Mouse (Mus musculus) kidney, embryonic 16.5 days (tissue): ENCODE data around the gene Ptprn2. TPM values are rescaled to one million over a fixed set of nuclear protein-coding genes. Genes with fewer than 3 reads are reported as not detected.

ENCODE experiments used
- ATAC-seq: fragments of 200-750 bp; cut with Nextera tagmentation; 2 replicates; pipeline ENCODE4 v1.8.0; 2017; ENCODE audit warnings: moderate TSS enrichment; ENCODE audit not compliant: low FRiP score, low TSS enrichment
- H3K27ac ChIP-seq: fragments of 300-500 bp; sonication (generic); 2 replicates; pipeline ENCODE4 v1.5.1; 2014; ENCODE audit warnings: low read length
- H3K27me3 ChIP-seq: fragments of 300-500 bp; sonication (generic); 2 replicates; pipeline ENCODE4 v1.6.1; 2014; ENCODE audit warnings: low read length, control low read depth, mixed read lengths; ENCODE audit not compliant: insufficient read depth
- H3K36me3 ChIP-seq: fragments of 300-500 bp; sonication (generic); 2 replicates; pipeline ENCODE4 v1.6.1; 2014; ENCODE audit warnings: low read length, control low read depth, mixed read lengths; ENCODE audit not compliant: insufficient read depth
- H3K4me1 ChIP-seq: fragments of 300-500 bp; sonication (generic); 2 replicates; pipeline ENCODE4 v1.6.1; 2014; ENCODE audit warnings: low read length, control low read depth, mixed read lengths; ENCODE audit not compliant: insufficient read depth
- H3K4me2 ChIP-seq: fragments of 300-500 bp; sonication (generic); replicated peaks from 2 replicates; pipeline ENCODE4 v1.6.1; 2014; ENCODE audit warnings: low read depth, low read length
- H3K4me3 ChIP-seq: fragments of 300-500 bp; sonication (generic); 2 replicates; pipeline ENCODE4 v1.5.1; 2014; ENCODE audit warnings: mild to moderate bottlenecking, low read length
- H3K9ac ChIP-seq: fragments of 300-500 bp; sonication (generic); replicated peaks from 2 replicates; pipeline ENCODE4 v1.6.1; 2014; ENCODE audit warnings: low read length
- H3K9me3 ChIP-seq: fragments of 300-500 bp; sonication (generic); 2 replicates; pipeline ENCODE4 v1.6.1; 2016; ENCODE audit warnings: low read length, control low read depth
- WGBS: fragments of 180-500 bp; shearing (Covaris S2); extraction: QIAGEN DNeasy Blood & Tissue Kit; methylation state at CpG from one replicate; pipeline ENCODE4 v1.1.7; 2014; 5-methylcytosine and 5-hydroxymethylcytosine counted together
- microRNA counts: library from miRNA; unstranded; fragments of <30 nt; microRNA quantifications from one replicate; lab custom pipeline; 2016
- microRNA-seq: library from miRNA; unstranded; fragments of <30 nt; microRNA quantifications from one replicate; pipeline ENCODE4, GENCODE M21; 2016
- polyA plus RNA-seq: library from polyadenylated mRNA; unstranded; fragments of >200 nt; fragmentation: Nextera tagmentation; extraction: Ambion mirVana; gene quantifications from 2 replicates; pipeline ENCODE4 v1.2.1, GENCODE M21; 2015

The Ptprn2 gene
- polyA plus RNA-seq, 1 experiment from 2014 or later, result not detected

DNA sequence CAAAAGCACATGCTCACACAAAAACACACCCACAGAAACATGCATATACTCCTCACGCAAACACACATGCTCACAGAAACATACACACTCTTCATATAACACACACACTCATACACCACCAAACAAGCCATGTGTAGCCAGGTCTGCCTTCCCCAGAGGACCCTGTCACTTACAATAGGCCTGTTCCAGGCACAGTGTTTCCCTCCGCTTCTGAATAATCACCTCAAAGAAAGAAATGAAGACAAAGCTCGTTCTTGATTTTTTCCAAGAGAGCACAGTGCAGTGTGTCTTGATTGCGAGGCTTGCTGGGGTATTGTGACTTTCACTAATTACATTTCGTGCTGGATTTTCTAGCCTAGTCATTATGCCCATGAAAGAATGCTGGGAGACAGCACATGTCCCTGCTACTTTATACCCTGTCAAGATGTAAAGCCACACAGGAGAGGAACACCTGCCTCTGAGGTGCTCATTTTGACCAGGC, 820.1 kb downstream of the Ptprn2 start:
- H3K27me3 ChIP-seq, result no peaks in the 10 kb centered on the region
- H3K9me3 ChIP-seq, result no peaks in the 10 kb centered on the region
- H3K36me3 ChIP-seq, result no peaks in the 10 kb centered on the region
- H3K4me2 ChIP-seq, result no peak overlapping the region
- no peak overlapping the region for H3K27ac ChIP-seq
- H3K4me1 ChIP-seq, result no peaks in the 10 kb centered on the region
- H3K4me3 ChIP-seq, result no peak overlapping the region
- H3K9ac ChIP-seq, result no peak overlapping the region
- ATAC-seq, result no peak
- 84% methylated on average over 5 of the region's 5 CpGs for WGBS

DNA sequence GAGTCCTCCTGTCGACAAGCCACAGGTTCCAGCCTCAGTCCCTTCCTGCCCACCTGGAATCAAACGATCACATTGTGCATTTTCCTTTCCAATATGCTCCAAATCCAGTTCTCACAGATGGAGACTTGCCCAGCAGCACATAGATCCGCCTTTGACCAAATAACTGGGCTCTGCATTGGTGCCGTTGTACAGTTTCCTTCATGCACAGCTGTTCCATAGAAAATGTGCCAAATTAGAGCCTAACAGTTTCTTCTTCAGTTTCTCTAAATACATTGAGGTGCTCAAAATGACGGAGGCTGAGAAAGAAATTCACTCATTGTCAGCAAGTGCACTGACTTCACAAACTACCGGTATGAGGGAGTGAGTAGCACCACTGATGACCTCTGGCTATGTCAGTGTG, 826.6 kb downstream of the Ptprn2 start:
- H3K4me2 ChIP-seq, result no peak overlapping the region
- no peaks in the 10 kb centered on the region for H3K4me1 ChIP-seq
- H3K36me3 ChIP-seq, result no peaks in the 10 kb centered on the region
- no peak overlapping the region for H3K9ac ChIP-seq
- WGBS, result 86% methylated on average over 6 of the region's 6 CpGs
- no peak for ATAC-seq
- H3K9me3 ChIP-seq, result peaks cover 2% of the 10 kb centered on the region; the same call in 1 of the 2 replicates
- H3K27ac ChIP-seq, result no peak overlapping the region
- no peak overlapping the region for H3K4me3 ChIP-seq
- no peaks in the 10 kb centered on the region for H3K27me3 ChIP-seq

DNA sequence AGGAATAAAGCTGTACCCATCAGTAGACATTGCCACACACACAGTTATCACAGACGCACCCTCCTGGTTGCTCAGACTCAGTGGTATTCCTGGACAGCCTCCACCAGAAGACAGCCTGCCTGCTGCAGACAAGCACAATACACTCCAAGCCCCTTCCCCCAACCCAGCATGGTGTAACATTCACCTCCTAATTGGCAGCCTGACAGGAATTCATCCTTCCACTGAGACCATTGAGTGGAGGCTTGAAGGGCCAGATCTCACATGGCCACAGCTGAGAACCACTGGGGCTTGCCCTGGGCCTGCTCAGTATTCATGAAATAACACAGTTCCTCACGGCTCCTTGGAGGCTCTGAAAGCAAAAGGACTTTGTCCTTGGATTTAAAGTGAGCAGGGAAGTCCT, 829.5 kb downstream of the Ptprn2 start:
- H3K4me2 ChIP-seq, result no peak overlapping the region
- H3K4me3 ChIP-seq, result no peak overlapping the region
- H3K9me3 ChIP-seq, result peaks cover 10% of the 10 kb centered on the region; the same call in 1 of the 2 replicates
- no peaks in the 10 kb centered on the region for H3K27me3 ChIP-seq
- H3K9ac ChIP-seq, result no peak overlapping the region
- no peaks in the 10 kb centered on the region for H3K4me1 ChIP-seq
- H3K36me3 ChIP-seq, result no peaks in the 10 kb centered on the region
- no peak overlapping the region for H3K27ac ChIP-seq
- no peak for ATAC-seq
- whole genome bisulfite sequencing, result 69% methylated on average over 2 of the region's 2 CpGs

DNA sequence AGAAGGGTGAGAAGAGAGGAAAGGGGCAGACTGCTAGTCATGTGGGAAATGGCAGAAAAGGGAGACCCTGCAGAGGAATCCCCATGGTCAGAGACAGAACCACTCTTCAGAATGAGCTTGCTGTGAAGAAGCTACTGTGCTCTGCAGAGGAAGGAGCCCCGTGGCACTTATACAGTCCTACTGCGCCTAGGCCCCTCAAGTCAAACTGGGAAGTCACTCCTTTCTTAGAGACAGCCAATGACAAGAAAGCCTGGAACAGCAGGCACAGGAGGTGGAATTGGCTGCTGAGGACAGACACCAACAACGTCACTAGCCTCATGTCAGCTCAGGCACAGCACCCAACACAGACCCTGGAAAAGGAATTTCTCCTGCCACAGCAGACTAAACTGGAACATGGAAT, 830.1 kb downstream of the Ptprn2 start:
- H3K9ac ChIP-seq, result no peak overlapping the region
- no peaks in the 10 kb centered on the region for H3K4me1 ChIP-seq
- 82% methylated on average over 3 of the region's 3 CpGs for WGBS
- no peaks in the 10 kb centered on the region for H3K27me3 ChIP-seq
- no peak overlapping the region for H3K4me2 ChIP-seq
- no peak overlapping the region for H3K27ac ChIP-seq
- H3K36me3 ChIP-seq, result no peaks in the 10 kb centered on the region
- H3K4me3 ChIP-seq, result no peak overlapping the region
- peaks cover 10% of the 10 kb centered on the region; the same call in 1 of the 2 replicates for H3K9me3 ChIP-seq
- no peak for ATAC-seq

DNA sequence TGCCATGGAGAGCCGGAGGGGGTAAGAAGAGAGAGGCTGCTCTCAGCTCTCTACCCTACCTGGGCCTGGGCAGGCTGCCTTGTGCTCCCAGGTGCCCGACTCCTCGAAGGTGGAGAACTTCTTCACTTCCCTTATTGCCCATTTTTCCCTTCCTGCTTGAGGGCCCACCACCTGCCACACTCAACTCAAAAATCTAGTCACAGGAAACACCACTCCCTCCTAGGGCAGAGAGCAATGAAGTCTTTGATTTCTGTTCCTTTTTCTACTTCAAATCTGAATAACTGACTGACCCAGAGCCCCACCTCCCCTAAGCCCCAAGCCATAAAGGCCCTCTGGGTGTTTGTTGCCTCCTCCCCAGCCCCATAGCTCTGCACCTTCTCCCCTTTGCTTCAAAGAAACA, 832.7 kb downstream of the Ptprn2 start:
- no peak for ATAC-seq

DNA sequence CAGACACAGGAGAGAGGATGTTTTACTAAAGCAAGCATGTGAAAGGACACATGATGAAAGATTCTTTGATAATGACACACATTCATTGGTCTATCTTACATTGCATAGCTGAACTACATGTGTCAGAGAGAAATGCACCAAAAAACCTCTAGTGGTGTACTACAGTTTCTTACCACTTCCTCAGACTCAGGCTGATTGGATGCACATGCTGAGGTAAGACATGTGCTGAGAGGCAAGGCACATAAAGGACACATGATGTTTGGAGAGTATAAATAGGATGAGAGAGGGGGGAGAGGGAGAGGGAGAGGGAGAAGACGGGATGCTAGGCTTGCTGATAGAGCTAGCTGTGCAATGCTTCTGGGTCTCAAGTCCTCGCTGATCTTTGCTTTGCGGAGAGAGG, 837.5 kb downstream of the Ptprn2 start:
- H3K9me3 ChIP-seq, result no peaks in the 10 kb centered on the region
- no peak for ATAC-seq
- H3K27ac ChIP-seq, result no peak overlapping the region
- no peaks in the 10 kb centered on the region for H3K27me3 ChIP-seq
- H3K36me3 ChIP-seq, result no peaks in the 10 kb centered on the region
- H3K4me2 ChIP-seq, result no peak overlapping the region
- WGBS, result 90% methylated on average over 2 of the region's 3 CpGs
- no peak overlapping the region for H3K9ac ChIP-seq
- no peak overlapping the region for H3K4me3 ChIP-seq
- no peaks in the 10 kb centered on the region for H3K4me1 ChIP-seq

More for the DNA sequence above, 832.7 kb downstream of the Ptprn2 start:
- Histone ChIP-seq H3K4me3 (no peak overlapping the region), H3K4me2 (no peak overlapping the region), H3K9me3 (peaks cover 10% of the 10 kb centered on the region; the same call in 1 of the 2 replicates), H3K9ac (no peak overlapping the region), H3K4me1 (no peaks in the 10 kb centered on the region), H3K36me3 (no peaks in the 10 kb centered on the region), H3K27me3 (no peaks in the 10 kb centered on the region), H3K27ac (no peak overlapping the region)
- 87% methylated on average over 3 of the region's 3 CpGs for WGBS

MicroRNAs encoded within 50 kb of the gene (microRNA counts, 519-probe panel; counts per million panel counts)
- 2,491 counts per million, percentile 61 among the panel's probes with 10 or more counts for microRNA mmu-miR-153 (lab: Ali Mortazavi, UCI)

Small RNA genes within 50 kb of the gene (microRNA-seq; reads per million reads assigned to microRNA genes)
- 8.5 reads per million, percentile 27 among the genes with 10 or more reads in this experiment for gene Mir153

Other genes with a start within 250 kb of the Ptprn2 start
- gene Wdr60, start 222.7 kb upstream of the Ptprn2 start, polyA plus RNA-seq, result 16.5 and 25.8 TPM in 2 replicates
- not detected in 2 replicates for gene Gm11027, start 210.3 kb upstream of the Ptprn2 start, polyA plus RNA-seq
- gene Esyt2, start 204.5 kb upstream of the Ptprn2 start, polyA plus RNA-seq, result 17.2 and 17.5 TPM in 2 replicates
- 36.9 and 37.2 TPM in 2 replicates for gene Ncapg2, start 80.3 kb upstream of the Ptprn2 start, polyA plus RNA-seq